Mouse (Mus musculus): ENCODE results near the gene Rusc1. TPM values are rescaled to one million over a fixed set of nuclear protein-coding genes. Genes with fewer than 3 reads are reported as not detected.

The Rusc1 gene
- polyA plus RNA-seq, 1 experiment from 2014 or later, result 32.7 TPM

DNA sequence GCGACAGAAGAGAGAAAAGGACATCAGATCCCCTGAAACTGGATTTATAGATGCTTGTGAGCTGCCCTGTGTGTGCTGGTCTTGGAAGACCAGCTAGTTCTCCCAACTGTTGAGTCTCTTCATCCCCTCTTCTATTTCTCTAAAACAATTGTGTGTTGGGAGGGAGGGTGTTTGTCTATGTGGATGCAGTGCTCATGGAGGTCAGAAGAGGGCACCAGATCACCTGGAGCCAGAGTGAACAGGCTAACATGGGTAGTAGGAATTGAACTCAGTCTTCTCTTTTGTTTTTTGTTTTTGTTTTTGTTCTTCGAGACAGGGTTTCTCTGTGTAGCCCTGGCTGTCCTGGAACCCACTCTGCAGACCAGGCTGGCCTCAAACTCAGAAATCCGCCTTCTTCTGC is 34.3 kb downstream of the Rusc1 start:
- Histone ChIP-seq H3K36me3 (peaks cover 95% of the 10 kb centered on the region), H3K9ac (no peak overlapping the region), H3K4me1 (no peaks in the 10 kb centered on the region), H3K27me3 (no peaks in the 10 kb centered on the region), H3K27ac (no peak overlapping the region), H3K4me2 (replicated peaks) (no peak overlapping the region), H3K4me3 (no peak overlapping the region), H3K9me3 (no peaks in the 10 kb centered on the region)
- no peak for ATAC-seq (ENCODE audit: low FRiP score, low read depth)
- WGBS, result 81% methylated on average over 3 of the region's 3 CpGs

- H3K4me2 ChIP-seq (replicated peaks), result no peak overlapping the region
- H3K27ac ChIP-seq, result no peak overlapping the region
- ATAC-seq (ENCODE audit: low FRiP score, low read depth), result no peak
- H3K4me1 ChIP-seq, result no peaks in the 10 kb centered on the region
- H3K9me3 ChIP-seq, result no peaks in the 10 kb centered on the region
- H3K27me3 ChIP-seq, result no peaks in the 10 kb centered on the region
- no peak overlapping the region for H3K4me3 ChIP-seq
- no peak overlapping the region for H3K9ac ChIP-seq
- H3K36me3 ChIP-seq, result peaks cover 93% of the 10 kb centered on the region
- WGBS, result 95% methylated on average over 9 of the region's 9 CpGs
These were observed 34.8 kb downstream of the Rusc1 start for GRCm38 (mm10) chr3:89058361-89058760.

DNA sequence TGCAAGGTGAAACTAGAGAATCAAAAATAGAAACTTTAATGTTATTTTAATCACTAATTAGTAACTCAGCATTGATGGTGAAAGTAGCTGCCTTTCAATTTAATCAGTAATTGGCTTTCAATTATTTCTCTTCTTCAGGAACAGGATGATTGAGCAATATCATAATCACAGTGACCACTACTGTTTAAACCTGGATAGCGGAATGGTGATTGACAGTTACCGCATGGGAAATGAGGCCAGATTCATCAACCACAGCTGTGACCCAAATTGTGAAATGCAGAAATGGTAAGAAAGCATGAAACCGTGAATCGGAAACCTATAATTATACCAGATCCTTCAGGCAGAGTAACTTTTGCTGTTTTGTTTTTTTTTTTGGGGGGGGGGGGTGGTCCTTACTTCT is 49.8 kb downstream of the Rusc1 start:
- Histone ChIP-seq H3K9me3 (no peaks in the 10 kb centered on the region), H3K4me2 (replicated peaks) (no peak overlapping the region), H3K36me3 (peaks cover 80% of the 10 kb centered on the region), H3K9ac (no peak overlapping the region), H3K27ac (no peak overlapping the region), H3K27me3 (no peaks in the 10 kb centered on the region), H3K4me3 (no peak overlapping the region), H3K4me1 (no peaks in the 10 kb centered on the region)
- no peak for ATAC-seq (ENCODE audit: low FRiP score, low read depth)
- 96% methylated on average over 4 of the region's 4 CpGs for WGBS

Other genes starting within 250 kb of the Rusc1 start
- 45.7 and 48.3 TPM in 2 replicates for gene Msto1, start 179.3 kb downstream of the Rusc1 start, polyA plus RNA-seq (2015; fragmentation: Nextera tagmentation; extraction: Ambion mirVana)
- 26.7 and 27.1 TPM in 2 replicates for gene Ash1l, start 142.7 kb downstream of the Rusc1 start, polyA plus RNA-seq (2015; fragmentation: Nextera tagmentation; extraction: Ambion mirVana)
- 147 and 151 TPM in 2 replicates for gene Dap3, start 142.1 kb downstream of the Rusc1 start, polyA plus RNA-seq (2015; fragmentation: Nextera tagmentation; extraction: Ambion mirVana)
- not detected in 2 replicates for gene Gm43738, start 7.8 kb upstream of the Rusc1 start, polyA plus RNA-seq (2015; fragmentation: Nextera tagmentation; extraction: Ambion mirVana)
- gene Fdps, start 8.6 kb upstream of the Rusc1 start, polyA plus RNA-seq (2015; fragmentation: Nextera tagmentation; extraction: Ambion mirVana), result 194 and 207 TPM in 2 replicates
- 0.33 and 0.68 TPM in 2 replicates for gene Pklr, start 42.8 kb upstream of the Rusc1 start, polyA plus RNA-seq (2015; fragmentation: Nextera tagmentation; extraction: Ambion mirVana)
- gene Hcn3, start 66.9 kb upstream of the Rusc1 start, polyA plus RNA-seq (2015; fragmentation: Nextera tagmentation; extraction: Ambion mirVana), result 2.0 and 3.0 TPM in 2 replicates
- 32.3 and 36.6 TPM in 2 replicates for gene Clk2, start 71.5 kb upstream of the Rusc1 start, polyA plus RNA-seq (2015; fragmentation: Nextera tagmentation; extraction: Ambion mirVana)
- 115 and 119 TPM in 2 replicates for gene Scamp3, start 84.2 kb upstream of the Rusc1 start, polyA plus RNA-seq (2015; fragmentation: Nextera tagmentation; extraction: Ambion mirVana)
- 34.0 and 35.2 TPM in 2 replicates for gene Fam189b, start 89.8 kb upstream of the Rusc1 start, polyA plus RNA-seq (2015; fragmentation: Nextera tagmentation; extraction: Ambion mirVana)
- gene Gba, start 109.6 kb upstream of the Rusc1 start, polyA plus RNA-seq (2015; fragmentation: Nextera tagmentation; extraction: Ambion mirVana), result 35.6 and 40.2 TPM in 2 replicates
- 63.7 and 69.8 TPM in 2 replicates for gene Thbs3, start 121.9 kb upstream of the Rusc1 start, polyA plus RNA-seq (2015; fragmentation: Nextera tagmentation; extraction: Ambion mirVana)
- gene Mtx1, start 133.8 kb upstream of the Rusc1 start, polyA plus RNA-seq (2015; fragmentation: Nextera tagmentation; extraction: Ambion mirVana), result 202 and 205 TPM in 2 replicates
- gene Muc1, start 135.7 kb upstream of the Rusc1 start, polyA plus RNA-seq (2015; fragmentation: Nextera tagmentation; extraction: Ambion mirVana), result 0.64 and 1.1 TPM in 2 replicates
- 332 and 333 TPM in 2 replicates for gene Krtcap2, start 152.7 kb upstream of the Rusc1 start, polyA plus RNA-seq (2015; fragmentation: Nextera tagmentation; extraction: Ambion mirVana)
- gene Trim46, start 153.0 kb upstream of the Rusc1 start, polyA plus RNA-seq (2015; fragmentation: Nextera tagmentation; extraction: Ambion mirVana), result 6.1 and 6.8 TPM in 2 replicates
- 120 and 126 TPM in 2 replicates for gene Dpm3, start 166.0 kb upstream of the Rusc1 start, polyA plus RNA-seq (2015; fragmentation: Nextera tagmentation; extraction: Ambion mirVana)
- gene Slc50a1, start 177.3 kb upstream of the Rusc1 start, polyA plus RNA-seq (2015; fragmentation: Nextera tagmentation; extraction: Ambion mirVana), result 85.5 and 88.8 TPM in 2 replicates
- 44.0 and 46.2 TPM in 2 replicates for gene Efna1, start 187.8 kb upstream of the Rusc1 start, polyA plus RNA-seq (2015; fragmentation: Nextera tagmentation; extraction: Ambion mirVana)
- gene Efna3, start 229.7 kb upstream of the Rusc1 start, polyA plus RNA-seq (2015; fragmentation: Nextera tagmentation; extraction: Ambion mirVana), result 27.4 and 30.6 TPM in 2 replicates
- gene Efna4, start 244.7 kb upstream of the Rusc1 start, polyA plus RNA-seq (2015; fragmentation: Nextera tagmentation; extraction: Ambion mirVana), result 49.0 and 51.6 TPM in 2 replicates